Mouse (Mus musculus) heart, embryonic 13.5 days (tissue): ENCODE results near the gene Jmjd6. TPM values are rescaled to one million over a fixed set of nuclear protein-coding genes. Genes with fewer than 3 reads are reported as not detected.
"Not testable (repeated sequence)": the region's sequence is repeated elsewhere in the genome, so short reads cannot be mapped to it uniquely, and the experiment has no call there.

Experiments used
- ATAC-seq: fragments of 200-750 bp; cut with Nextera tagmentation; 2 replicates; pipeline ENCODE4 v1.8.0; 2017; ENCODE audit warnings: moderate TSS enrichment; ENCODE audit not compliant: insufficient number of reproducible peaks, low FRiP score, low TSS enrichment; ENCODE audit errors: extremely low read depth
- H3K27ac ChIP-seq: fragments of 300-500 bp; sonication (generic); replicated peaks from 2 replicates; pipeline ENCODE4 v1.5.1; 2015; ENCODE audit warnings: moderate library complexity, mild to moderate bottlenecking, inconsistent platforms
- H3K27me3 ChIP-seq: fragments of 300-500 bp; sonication (generic); replicated peaks from 2 replicates; pipeline ENCODE4 v1.6.1; 2015; ENCODE audit warnings: mild to moderate bottlenecking, inconsistent platforms
- H3K36me3 ChIP-seq: fragments of 300-500 bp; sonication (generic); 2 replicates; pipeline ENCODE4 v1.6.1; 2015; ENCODE audit warnings: mild to moderate bottlenecking, inconsistent platforms
- H3K4me1 ChIP-seq: fragments of 300-500 bp; sonication (generic); 2 replicates; pipeline ENCODE4 v1.6.1; 2015; ENCODE audit warnings: inconsistent platforms
- H3K4me2 ChIP-seq: fragments of 300-500 bp; sonication (generic); 2 replicates; pipeline ENCODE4 v1.6.1; 2015; ENCODE audit warnings: inconsistent platforms, mild to moderate bottlenecking, moderate library complexity
- H3K4me3 ChIP-seq: fragments of 300-500 bp; sonication (generic); 2 replicates; pipeline ENCODE4 v1.5.1; 2015; ENCODE audit warnings: moderate library complexity, mild to moderate bottlenecking, inconsistent platforms
- H3K9ac ChIP-seq: fragments of 300-500 bp; sonication (generic); 2 replicates; pipeline ENCODE4 v1.6.1; 2015; ENCODE audit warnings: inconsistent platforms, mild to moderate bottlenecking, moderate library complexity
- H3K9me3 ChIP-seq: fragments of 300-500 bp; sonication (generic); 2 replicates; pipeline ENCODE4 v1.6.1; 2016; ENCODE audit warnings: inconsistent platforms
- WGBS: fragments of 180-500 bp; shearing (Covaris S2); methylation state at CpG from one replicate; pipeline ENCODE4 v1.1.7; 2015; ENCODE audit warnings: mixed read lengths; 5-methylcytosine and 5-hydroxymethylcytosine counted together
- polyA plus RNA-seq: library from polyadenylated mRNA; unstranded; fragments of >200 nt; fragmentation: Nextera tagmentation; extraction: Ambion mirVana; gene quantifications from 2 replicates; pipeline ENCODE4 v1.2.1, GENCODE M21; 2015

Gene Jmjd6
- polyA plus RNA-seq, 1 experiment from 2014 or later = 61.7 TPM

DNA sequence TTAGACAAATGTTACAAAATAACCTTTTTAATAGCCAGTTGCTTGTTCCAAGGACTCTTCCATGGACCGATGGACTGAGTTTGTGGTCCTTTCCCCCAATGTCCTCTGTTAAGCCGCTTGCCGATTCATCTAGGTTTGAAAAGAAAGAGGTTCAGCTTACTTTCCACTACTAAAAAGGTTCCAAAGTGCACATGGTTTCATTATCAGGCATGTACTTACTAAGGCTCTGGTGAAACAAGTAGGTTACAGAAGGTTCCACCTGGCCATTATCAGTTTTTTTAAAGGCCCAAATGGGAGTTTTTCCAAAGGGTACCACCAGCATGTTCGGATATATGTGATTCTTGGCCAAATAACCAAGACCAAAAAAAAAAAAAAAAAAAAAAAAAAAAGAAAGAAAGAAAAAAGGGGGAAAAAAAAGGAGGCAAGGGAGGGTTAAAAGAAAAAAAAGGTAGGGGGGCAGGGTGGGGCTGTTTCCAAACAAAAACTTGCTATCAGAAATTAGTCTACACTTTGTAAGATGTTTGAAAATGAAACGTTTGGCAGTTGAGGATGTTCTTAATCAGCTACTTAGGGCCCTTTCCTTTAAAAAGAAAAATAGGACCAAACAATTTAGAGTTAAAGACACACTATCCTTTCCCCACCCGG is 7.7 kb upstream of the Jmjd6 start:
- peaks cover 58% of the 10 kb centered on the region for H3K36me3 ChIP-seq
- peak overlapping the region; percentile 86 for H3K4me2 ChIP-seq
- H3K9ac ChIP-seq = peak overlapping the region; percentile 99
- H3K27me3 ChIP-seq = no peaks in the 10 kb centered on the region
- peak overlapping the region; percentile 99 for H3K4me3 ChIP-seq
- peak overlapping the region; percentile 100 for H3K27ac ChIP-seq
- WGBS = 29% methylated on average over 6 of the region's 6 CpGs
- peaks cover 46% of the 10 kb centered on the region for H3K4me1 ChIP-seq
- no peaks in the 10 kb centered on the region for H3K9me3 ChIP-seq
- no peak for ATAC-seq

- no peak for ATAC-seq
- Histone ChIP-seq H3K36me3 (peaks cover 54% of the 10 kb centered on the region), H3K4me2 (peak overlapping the region; percentile 86), H3K9ac (peak overlapping the region; percentile 71), H3K4me1 (peaks cover 41% of the 10 kb centered on the region), H3K4me3 (peak overlapping the region; percentile 99), H3K27me3 (no peaks in the 10 kb centered on the region), H3K27ac (no peak overlapping the region), H3K9me3 (no peaks in the 10 kb centered on the region)
- WGBS = 55% methylated on average over 4 of the region's 4 CpGs
Observed at GRCm38 (mm10) chr11:116850085-116850484, 6.8 kb upstream of the Jmjd6 start.

GRCm38 (mm10) chr11:116849587-116849986 is 6.3 kb upstream of the Jmjd6 start:
- H3K4me2 ChIP-seq = no peak overlapping the region
- H3K27ac ChIP-seq = no peak overlapping the region
- no peaks in the 10 kb centered on the region for H3K27me3 ChIP-seq
- peaks cover 54% of the 10 kb centered on the region for H3K36me3 ChIP-seq
- H3K9me3 ChIP-seq = no peaks in the 10 kb centered on the region
- ATAC-seq = no peak
- peaks cover 41% of the 10 kb centered on the region for H3K4me1 ChIP-seq
- no peak overlapping the region for H3K4me3 ChIP-seq
- H3K9ac ChIP-seq = no peak overlapping the region

DNA sequence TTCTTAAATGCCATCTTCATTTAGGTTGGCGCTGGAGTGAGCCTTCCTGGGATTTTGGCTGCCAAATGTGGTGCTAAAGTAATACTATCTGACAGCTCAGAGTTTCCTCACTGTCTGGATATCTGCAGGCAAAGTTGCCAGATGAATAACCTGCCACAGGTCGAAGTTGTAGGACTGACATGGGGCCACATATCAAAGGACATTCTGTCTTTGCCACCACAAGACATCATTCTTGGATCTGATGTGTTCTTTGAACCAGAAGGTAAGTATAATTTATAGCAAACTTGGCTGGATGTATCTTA is 5.6 kb upstream of the Jmjd6 start:
- peaks cover 54% of the 10 kb centered on the region for H3K36me3 ChIP-seq

GRCm38 (mm10) chr11:116848086-116848876 is 5.0 kb upstream of the Jmjd6 start:
- peaks cover 54% of the 10 kb centered on the region for H3K36me3 ChIP-seq
- ATAC-seq = no peak
- H3K9me3 ChIP-seq = no peaks in the 10 kb centered on the region
- H3K4me1 ChIP-seq = peaks cover 44% of the 10 kb centered on the region
- H3K9ac ChIP-seq = no peak overlapping the region
- H3K27me3 ChIP-seq = no peaks in the 10 kb centered on the region
- H3K27ac ChIP-seq = no peak overlapping the region
- H3K4me2 ChIP-seq = no peak overlapping the region
- WGBS = 77% methylated on average over 5 of the region's 5 CpGs
- H3K4me3 ChIP-seq = no peak overlapping the region

More for the DNA sequence above, 5.6 kb upstream of the Jmjd6 start:
- H3K4me3 ChIP-seq, ATAC-seq, H3K9ac ChIP-seq, H3K4me2 ChIP-seq, H3K27ac ChIP-seq, H3K9me3 ChIP-seq, H3K27me3 ChIP-seq: not testable (repeated sequence)
- 72% methylated on average over 2 of the region's 2 CpGs for WGBS
- peaks cover 44% of the 10 kb centered on the region for H3K4me1 ChIP-seq

- Histone ChIP-seq H3K4me3 (no peak overlapping the region), H3K9me3 (no peaks in the 10 kb centered on the region), H3K9ac (peak overlapping the region; percentile 13; the same call in 1 of the 2 replicates), H3K4me1 (peaks cover 44% of the 10 kb centered on the region), H3K27ac (0 out of 2 replicates have a peak overlapping the region, but pooled peaks have one; percentile 6), H3K4me2 (no peak overlapping the region), H3K27me3 (no peaks in the 10 kb centered on the region), H3K36me3 (peaks cover 54% of the 10 kb centered on the region)
- no peak for ATAC-seq
- 87% methylated on average over 3 of the region's 3 CpGs for WGBS
Observed at GRCm38 (mm10) chr11:116847187-116848085, 4.2 kb upstream of the Jmjd6 start.

DNA sequence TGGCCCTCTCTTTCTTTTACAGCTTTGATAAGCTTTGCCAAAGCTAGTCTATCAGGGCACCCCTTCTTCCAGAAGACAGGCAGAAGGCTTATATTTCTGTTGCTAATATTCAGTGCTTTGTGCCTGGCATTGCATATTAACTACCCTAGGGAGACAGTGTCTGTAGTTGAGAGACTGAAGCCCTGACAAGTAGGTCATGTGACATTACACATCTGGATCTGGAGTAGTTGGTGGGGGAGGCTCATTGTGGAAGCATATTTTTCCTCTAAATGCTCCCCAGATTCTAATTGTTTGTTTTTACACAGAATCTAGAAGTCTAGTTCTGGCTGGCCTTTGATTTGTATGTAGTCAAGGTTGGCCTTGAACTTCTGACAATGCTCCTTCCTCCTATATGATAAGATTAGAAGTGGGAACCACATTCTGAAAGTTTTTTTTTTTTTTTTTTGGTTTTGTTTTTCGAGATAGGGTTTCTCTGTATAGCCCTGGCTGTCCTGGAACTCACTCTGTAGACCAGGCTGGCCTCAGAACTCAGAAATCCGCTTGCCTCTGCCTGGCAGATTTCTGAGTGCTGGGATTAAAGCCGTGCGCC is 3.4 kb upstream of the Jmjd6 start:
- Histone ChIP-seq H3K27ac (0 out of 2 replicates have a peak overlapping the region, but pooled peaks have one; percentile 6), H3K4me1 (peaks cover 48% of the 10 kb centered on the region), H3K9ac (peak overlapping the region; percentile 13; the same call in 1 of the 2 replicates), H3K9me3 (no peaks in the 10 kb centered on the region), H3K27me3 (no peaks in the 10 kb centered on the region), H3K36me3 (peaks cover 50% of the 10 kb centered on the region), H3K4me2 (no peak overlapping the region), H3K4me3 (no peak overlapping the region)
- ATAC-seq = no peak
- WGBS = 84% methylated on average over 4 of the region's 4 CpGs

- peak; percentile 56 for ATAC-seq
- H3K36me3 ChIP-seq = peaks cover 50% of the 10 kb centered on the region
- H3K4me1 ChIP-seq = peaks cover 53% of the 10 kb centered on the region
- peak overlapping the region; percentile 100 for H3K27ac ChIP-seq
- peak overlapping the region; percentile 97 for H3K9ac ChIP-seq
- H3K9me3 ChIP-seq = no peaks in the 10 kb centered on the region
- no peaks in the 10 kb centered on the region for H3K27me3 ChIP-seq
- WGBS = under 1% methylated on average over 73 of the region's 73 CpGs
- peak overlapping the region; percentile 93 for H3K4me2 ChIP-seq
- peak overlapping the region; percentile 90 for H3K4me3 ChIP-seq
Observed at GRCm38 (mm10) chr11:116842531-116843260, 553 bp downstream of the Jmjd6 start.

DNA sequence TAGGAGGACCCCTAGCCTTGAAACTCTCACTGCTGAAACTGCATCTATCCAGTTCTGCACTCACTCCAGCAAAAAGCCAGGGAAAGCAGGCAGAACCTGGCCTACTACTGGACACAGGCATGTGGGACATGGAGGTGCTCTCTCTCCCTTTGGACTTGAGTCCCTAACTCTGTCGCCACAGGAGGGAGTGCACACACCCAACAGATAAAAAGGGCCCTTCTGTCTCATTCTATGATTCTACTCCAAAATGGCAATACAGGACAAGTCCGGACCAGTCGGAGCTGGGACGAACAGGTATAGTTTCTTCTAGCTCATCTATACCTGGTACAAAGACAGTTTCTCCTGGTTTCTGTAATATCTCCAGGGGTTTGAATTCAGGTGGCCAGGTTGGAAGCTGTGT is 2.5 kb downstream of the Jmjd6 start:
- no peaks in the 10 kb centered on the region for H3K9me3 ChIP-seq
- H3K27me3 ChIP-seq = no peaks in the 10 kb centered on the region
- peak overlapping the region; percentile 93 for H3K4me2 ChIP-seq
- no peak overlapping the region for H3K27ac ChIP-seq
- peak overlapping the region; percentile 90 for H3K4me3 ChIP-seq
- H3K4me1 ChIP-seq = peaks cover 47% of the 10 kb centered on the region
- H3K9ac ChIP-seq = peak overlapping the region; percentile 97
- peaks cover 59% of the 10 kb centered on the region for H3K36me3 ChIP-seq
- no peak for ATAC-seq
- WGBS = 78% methylated on average over 4 of the region's 4 CpGs

GRCm38 (mm10) chr11:116839601-116840000 is 3.6 kb downstream of the Jmjd6 start:
- Histone ChIP-seq H3K9ac (peak overlapping the region; percentile 72), H3K4me2 (peak overlapping the region; percentile 93), H3K4me1 (peaks cover 41% of the 10 kb centered on the region), H3K9me3 (no peaks in the 10 kb centered on the region), H3K27me3 (no peaks in the 10 kb centered on the region), H3K4me3 (peak overlapping the region; percentile 22), H3K36me3 (peaks cover 70% of the 10 kb centered on the region), H3K27ac (no peak overlapping the region)
- 71% methylated on average over 7 of the region's 7 CpGs for whole genome bisulfite sequencing
- ATAC-seq = no peak
